Mouse (Mus musculus): ENCODE measurements around the gene Hunk. TPM values are rescaled to one million over a fixed set of nuclear protein-coding genes. Genes with fewer than 3 reads are reported as not detected.
A peak's percentile ranks its signal among the peaks of the same experiment; 100 is the strongest.

Hunk gene
- polyA plus RNA-seq, 1 experiment from 2014 or later, result 4.7 TPM

DNA sequence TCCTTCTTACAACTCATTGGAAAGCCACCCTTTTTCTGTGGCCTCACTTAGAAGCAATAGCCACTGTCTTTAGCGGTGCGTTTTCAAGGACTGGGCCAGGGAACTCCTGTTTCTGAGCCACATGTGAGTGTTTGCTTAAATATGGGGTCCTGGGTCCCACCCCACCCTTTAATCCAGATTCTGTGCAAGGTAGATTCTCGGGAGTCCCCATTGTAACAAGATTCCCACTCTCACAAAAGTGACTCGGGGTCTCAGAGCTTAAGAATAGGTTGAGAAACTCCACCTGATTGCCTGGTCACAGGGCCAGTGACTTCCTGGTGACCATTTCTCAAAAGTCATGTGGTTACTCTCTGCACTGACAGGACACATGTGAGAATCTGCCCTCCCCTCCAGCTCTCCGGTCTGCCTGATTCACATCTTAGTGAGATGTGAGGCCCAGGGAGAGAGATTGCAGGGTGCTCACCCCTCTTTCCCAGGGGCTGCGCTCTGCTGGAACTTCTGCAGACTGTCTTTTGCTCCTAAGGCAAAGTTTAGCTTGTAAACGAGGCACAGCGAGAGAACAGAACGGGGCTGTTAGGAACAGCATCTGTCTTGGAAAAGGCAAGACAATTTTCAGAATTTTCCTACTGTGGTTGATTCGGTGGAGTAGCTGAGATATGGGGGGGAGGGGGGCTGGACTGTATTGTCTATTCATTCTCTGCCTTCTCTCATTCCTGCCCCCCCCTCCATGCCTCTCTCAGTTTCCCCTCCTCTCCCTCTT, 135.6 kb downstream of the Hunk start:
- Histone ChIP-seq H3K36me3 (ENCODE audit: control insufficient read depth, insufficient read depth, low read length) (no peaks in the 10 kb centered on the region), H3K4me2 (ENCODE audit: low read length) (no peak overlapping the region), H3K9me3 (ENCODE audit: control insufficient read depth, low read length) (no peaks in the 10 kb centered on the region), H3K4me1 (ENCODE audit: control insufficient read depth, insufficient read depth, low read depth, low read length) (peaks cover 17% of the 10 kb centered on the region), H3K4me3 (ENCODE audit: low read length) (no peak overlapping the region), H3K9ac (ENCODE audit: low read depth, low read length) (no peak overlapping the region), H3K27me3 (replicated peaks; ENCODE audit: control insufficient read depth, insufficient read depth, low read length) (no peaks in the 10 kb centered on the region), H3K27ac (ENCODE audit: low read depth, low read length) (peak overlapping the region; percentile 33; the same call in 1 of the 2 replicates)
- whole genome bisulfite sequencing, result 9% methylated on average over 10 of the region's 10 CpGs
- peak; percentile 31; the same call in 1 of the 2 replicates for ATAC-seq

- peak; percentile 55 for ATAC-seq
- no peak overlapping the region for H3K4me2 ChIP-seq (ENCODE audit: low read length)
- H3K9ac ChIP-seq (ENCODE audit: low read depth, low read length), result no peak overlapping the region
These were observed 136.1 kb downstream of the Hunk start for GRCm38 (mm10) chr16:90521951-90522255.

GRCm38 (mm10) chr16:90522575-90522974, 136.8 kb downstream of the Hunk start:
- Histone ChIP-seq H3K4me2 (ENCODE audit: low read length) (no peak overlapping the region), H3K36me3 (ENCODE audit: control insufficient read depth, insufficient read depth, low read length) (no peaks in the 10 kb centered on the region), H3K27ac (ENCODE audit: low read depth, low read length) (no peak overlapping the region), H3K4me3 (ENCODE audit: low read length) (no peak overlapping the region), H3K4me1 (ENCODE audit: control insufficient read depth, insufficient read depth, low read depth, low read length) (peaks cover 17% of the 10 kb centered on the region), H3K27me3 (replicated peaks; ENCODE audit: control insufficient read depth, insufficient read depth, low read length) (no peaks in the 10 kb centered on the region), H3K9ac (ENCODE audit: low read depth, low read length) (no peak overlapping the region), H3K9me3 (ENCODE audit: control insufficient read depth, low read length) (no peaks in the 10 kb centered on the region)
- 26% methylated on average over 1 of the region's 1 CpGs for WGBS
- no peak for ATAC-seq

More at GRCm38 (mm10) chr16:90521951-90522255, 136.1 kb downstream of the Hunk start:
- 5% methylated on average over 3 of the region's 3 CpGs for WGBS
- no peaks in the 10 kb centered on the region for H3K27me3 ChIP-seq (replicated peaks; ENCODE audit: control insufficient read depth, insufficient read depth, low read length)
- no peaks in the 10 kb centered on the region for H3K9me3 ChIP-seq (ENCODE audit: control insufficient read depth, low read length)
- H3K27ac ChIP-seq (ENCODE audit: low read depth, low read length), result no peak overlapping the region
- H3K4me1 ChIP-seq (ENCODE audit: control insufficient read depth, insufficient read depth, low read depth, low read length), result peaks cover 17% of the 10 kb centered on the region
- no peaks in the 10 kb centered on the region for H3K36me3 ChIP-seq (ENCODE audit: control insufficient read depth, insufficient read depth, low read length)
- no peak overlapping the region for H3K4me3 ChIP-seq (ENCODE audit: low read length)

DNA sequence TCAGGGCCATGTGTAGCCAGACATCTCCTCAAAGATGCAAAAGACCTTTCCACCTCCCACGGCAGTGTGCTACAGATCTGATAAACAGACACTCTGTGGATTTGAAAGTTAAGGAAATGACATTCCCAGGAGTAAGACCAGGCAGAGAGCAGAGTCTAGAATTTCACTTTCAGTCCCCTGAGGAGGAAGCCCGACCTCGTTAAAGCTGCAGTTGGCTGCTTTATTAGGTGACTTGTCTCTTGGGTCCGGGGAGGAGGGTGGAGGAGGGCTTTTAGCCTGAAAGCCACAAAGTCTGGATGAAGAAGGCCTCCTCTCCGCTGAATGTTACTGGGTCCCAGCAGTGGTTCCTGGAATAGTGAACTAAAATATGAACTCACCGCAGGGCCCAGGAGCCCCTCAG, 137.6 kb downstream of the Hunk start:
- Histone ChIP-seq H3K9me3 (ENCODE audit: control insufficient read depth, low read length) (no peaks in the 10 kb centered on the region), H3K4me2 (ENCODE audit: low read length) (no peak overlapping the region), H3K9ac (ENCODE audit: low read depth, low read length) (no peak overlapping the region), H3K4me3 (ENCODE audit: low read length) (no peak overlapping the region), H3K27ac (ENCODE audit: low read depth, low read length) (no peak overlapping the region), H3K4me1 (ENCODE audit: control insufficient read depth, insufficient read depth, low read depth, low read length) (peaks cover 13% of the 10 kb centered on the region), H3K36me3 (ENCODE audit: control insufficient read depth, insufficient read depth, low read length) (no peaks in the 10 kb centered on the region), H3K27me3 (replicated peaks; ENCODE audit: control insufficient read depth, insufficient read depth, low read length) (no peaks in the 10 kb centered on the region)
- 43% methylated on average over 6 of the region's 6 CpGs for WGBS
- ATAC-seq, result no peak

- Histone ChIP-seq H3K4me3 (ENCODE audit: low read length) (no peak overlapping the region), H3K36me3 (ENCODE audit: control insufficient read depth, insufficient read depth, low read length) (no peaks in the 10 kb centered on the region), H3K9ac (ENCODE audit: low read depth, low read length) (no peak overlapping the region), H3K9me3 (ENCODE audit: control insufficient read depth, low read length) (no peaks in the 10 kb centered on the region), H3K4me2 (ENCODE audit: low read length) (no peak overlapping the region), H3K27ac (ENCODE audit: low read depth, low read length) (no peak overlapping the region), H3K4me1 (ENCODE audit: control insufficient read depth, insufficient read depth, low read depth, low read length) (peaks cover 10% of the 10 kb centered on the region), H3K27me3 (replicated peaks; ENCODE audit: control insufficient read depth, insufficient read depth, low read length) (no peaks in the 10 kb centered on the region)
- 95% methylated on average over 18 of the region's 18 CpGs for WGBS
- ATAC-seq, result no peak
These were observed 138.1 kb downstream of the Hunk start for GRCm38 (mm10) chr16:90523894-90524293.

GRCm38 (mm10) chr16:90524393-90524792, 138.6 kb downstream of the Hunk start:
- Histone ChIP-seq H3K4me1 (ENCODE audit: control insufficient read depth, insufficient read depth, low read depth, low read length) (peaks cover 10% of the 10 kb centered on the region), H3K27me3 (replicated peaks; ENCODE audit: control insufficient read depth, insufficient read depth, low read length) (no peaks in the 10 kb centered on the region), H3K4me3 (ENCODE audit: low read length) (no peak overlapping the region), H3K4me2 (ENCODE audit: low read length) (no peak overlapping the region), H3K9me3 (ENCODE audit: control insufficient read depth, low read length) (no peaks in the 10 kb centered on the region), H3K9ac (ENCODE audit: low read depth, low read length) (no peak overlapping the region), H3K27ac (ENCODE audit: low read depth, low read length) (no peak overlapping the region), H3K36me3 (ENCODE audit: control insufficient read depth, insufficient read depth, low read length) (no peaks in the 10 kb centered on the region)
- WGBS, result 98% methylated on average over 18 of the region's 18 CpGs
- no peak for ATAC-seq

DNA sequence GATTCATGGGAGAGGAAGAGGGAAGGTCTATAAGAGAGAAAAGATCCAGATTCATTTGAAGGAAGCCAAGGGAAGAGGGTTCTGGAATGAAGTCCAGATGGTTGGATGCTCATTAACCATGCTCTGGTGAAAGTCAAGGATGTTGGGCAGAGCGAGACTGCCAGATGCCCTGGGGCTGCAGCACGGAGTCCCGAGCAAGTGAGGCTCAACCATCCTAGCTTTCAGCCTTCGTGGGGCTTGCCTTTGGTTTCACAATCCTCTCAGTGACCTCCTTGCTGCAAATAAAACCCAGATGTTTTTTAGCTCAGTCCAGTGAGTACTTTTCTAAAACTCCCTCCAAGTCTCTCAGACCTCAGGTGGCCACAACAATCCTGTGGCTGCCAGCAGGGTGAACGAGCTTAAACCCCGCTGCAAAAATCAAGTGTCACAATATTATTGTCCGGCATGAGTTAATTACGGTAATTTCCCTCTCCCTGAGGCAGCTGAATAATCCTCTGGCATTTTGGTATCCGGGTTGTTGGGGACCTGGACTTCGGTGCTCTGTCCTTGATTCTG, 147.4 kb downstream of the Hunk start:
- H3K27ac ChIP-seq (ENCODE audit: low read depth, low read length), result no peak overlapping the region
- WGBS, result 57% methylated on average over 10 of the region's 10 CpGs
- no peak for ATAC-seq
- H3K4me3 ChIP-seq (ENCODE audit: low read length), result no peak overlapping the region
- no peaks in the 10 kb centered on the region for H3K36me3 ChIP-seq (ENCODE audit: control insufficient read depth, insufficient read depth, low read length)
- no peaks in the 10 kb centered on the region for H3K4me1 ChIP-seq (ENCODE audit: control insufficient read depth, insufficient read depth, low read depth, low read length)
- no peak overlapping the region for H3K4me2 ChIP-seq (ENCODE audit: low read length)
- H3K9me3 ChIP-seq (ENCODE audit: control insufficient read depth, low read length), result no peaks in the 10 kb centered on the region
- H3K27me3 ChIP-seq (replicated peaks; ENCODE audit: control insufficient read depth, insufficient read depth, low read length), result no peaks in the 10 kb centered on the region
- H3K9ac ChIP-seq (ENCODE audit: low read depth, low read length), result no peak overlapping the region

DNA sequence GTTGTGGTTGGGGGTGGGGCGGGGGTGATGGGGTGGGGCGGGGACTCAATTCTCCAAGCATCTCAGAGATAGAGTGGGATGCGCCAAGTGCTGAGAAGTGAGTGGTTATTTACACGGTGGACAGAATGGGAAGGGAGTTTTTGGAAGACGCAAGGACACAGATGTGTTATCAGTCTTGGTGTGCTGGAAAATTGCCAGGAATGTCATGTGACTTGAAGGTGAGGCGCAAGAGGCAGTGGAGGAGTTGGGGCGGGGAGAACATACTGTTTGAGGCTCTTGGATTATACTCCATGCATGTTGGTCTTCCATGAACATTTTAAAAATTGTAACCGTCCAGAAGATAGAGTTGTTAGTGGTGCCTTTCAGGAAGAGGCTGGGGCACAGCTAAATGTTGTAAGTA, 148.8 kb downstream of the Hunk start:
- no peaks in the 10 kb centered on the region for H3K36me3 ChIP-seq (ENCODE audit: control insufficient read depth, insufficient read depth, low read length)

GRCm38 (mm10) chr16:90538926-90539325, 153.1 kb downstream of the Hunk start:
- 70% methylated on average over 5 of the region's 5 CpGs for WGBS
- no peaks in the 10 kb centered on the region for H3K4me1 ChIP-seq (ENCODE audit: control insufficient read depth, insufficient read depth, low read depth, low read length)

More for the DNA sequence above, 148.8 kb downstream of the Hunk start:
- Histone ChIP-seq H3K27ac (ENCODE audit: low read depth, low read length) (no peak overlapping the region), H3K9ac (ENCODE audit: low read depth, low read length) (no peak overlapping the region), H3K9me3 (ENCODE audit: control insufficient read depth, low read length) (no peaks in the 10 kb centered on the region), H3K4me2 (ENCODE audit: low read length) (no peak overlapping the region), H3K4me3 (ENCODE audit: low read length) (no peak overlapping the region), H3K4me1 (ENCODE audit: control insufficient read depth, insufficient read depth, low read depth, low read length) (no peaks in the 10 kb centered on the region), H3K27me3 (replicated peaks; ENCODE audit: control insufficient read depth, insufficient read depth, low read length) (no peaks in the 10 kb centered on the region)
- 84% methylated on average over 8 of the region's 8 CpGs for WGBS
- ATAC-seq, result no peak

More at GRCm38 (mm10) chr16:90538926-90539325, 153.1 kb downstream of the Hunk start:
- Histone ChIP-seq H3K9ac (ENCODE audit: low read depth, low read length) (no peak overlapping the region), H3K27ac (ENCODE audit: low read depth, low read length) (no peak overlapping the region), H3K27me3 (replicated peaks; ENCODE audit: control insufficient read depth, insufficient read depth, low read length) (no peaks in the 10 kb centered on the region), H3K36me3 (ENCODE audit: control insufficient read depth, insufficient read depth, low read length) (no peaks in the 10 kb centered on the region), H3K4me3 (ENCODE audit: low read length) (no peak overlapping the region), H3K9me3 (ENCODE audit: control insufficient read depth, low read length) (no peaks in the 10 kb centered on the region), H3K4me2 (ENCODE audit: low read length) (no peak overlapping the region)
- ATAC-seq, result no peak

All from hindbrain, embryonic 16.5 days (tissue).